Mouse (Mus musculus): ENCODE results near the gene Tnni1. TPM values are rescaled to one million over a fixed set of nuclear protein-coding genes. Genes with fewer than 3 reads are reported as not detected.

The Tnni1 gene
- polyA plus RNA-seq (2017; shearing (Covaris generic)), result not detected

DNA sequence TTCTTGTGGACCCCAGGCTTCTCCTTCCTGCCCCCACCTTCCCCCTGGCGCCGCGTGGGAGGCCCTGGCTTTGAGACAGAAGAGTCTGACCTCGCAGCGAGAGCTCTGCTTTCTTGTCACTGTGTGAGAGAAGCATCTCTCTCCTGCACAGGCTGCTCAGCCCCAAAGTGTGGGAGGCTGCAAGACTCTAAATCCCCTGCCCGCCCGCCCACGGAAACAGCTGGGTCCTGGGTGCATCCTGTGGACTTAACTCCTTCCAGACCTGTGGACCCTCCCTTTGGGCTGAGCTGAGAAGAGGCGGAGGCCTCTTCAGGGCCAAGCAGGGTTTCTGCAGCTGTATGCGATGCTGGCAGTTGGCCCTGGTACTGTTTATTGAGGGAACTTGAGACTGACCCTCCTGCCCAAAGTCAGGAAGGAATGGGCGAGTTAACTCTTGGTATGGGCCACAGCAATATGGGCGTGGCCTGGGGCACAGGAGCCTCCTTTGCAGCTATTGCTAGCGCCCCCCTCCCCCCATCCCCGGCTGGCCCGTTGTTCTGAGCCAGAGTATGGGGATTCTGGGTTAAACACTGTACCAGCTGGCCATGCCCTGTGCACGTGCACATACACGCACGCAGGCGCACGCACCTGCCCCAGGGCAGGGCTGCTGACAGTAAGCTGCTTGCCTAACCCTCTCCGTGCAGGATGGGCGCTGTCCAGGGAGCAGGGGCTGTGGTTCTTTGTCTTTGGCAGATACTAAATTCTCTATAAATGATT, at the start of gene Tnni1:
Gene Tnni1, plus strand, starts transcription at position 655 of the 756 bp plus-strand sequence.

DNA sequence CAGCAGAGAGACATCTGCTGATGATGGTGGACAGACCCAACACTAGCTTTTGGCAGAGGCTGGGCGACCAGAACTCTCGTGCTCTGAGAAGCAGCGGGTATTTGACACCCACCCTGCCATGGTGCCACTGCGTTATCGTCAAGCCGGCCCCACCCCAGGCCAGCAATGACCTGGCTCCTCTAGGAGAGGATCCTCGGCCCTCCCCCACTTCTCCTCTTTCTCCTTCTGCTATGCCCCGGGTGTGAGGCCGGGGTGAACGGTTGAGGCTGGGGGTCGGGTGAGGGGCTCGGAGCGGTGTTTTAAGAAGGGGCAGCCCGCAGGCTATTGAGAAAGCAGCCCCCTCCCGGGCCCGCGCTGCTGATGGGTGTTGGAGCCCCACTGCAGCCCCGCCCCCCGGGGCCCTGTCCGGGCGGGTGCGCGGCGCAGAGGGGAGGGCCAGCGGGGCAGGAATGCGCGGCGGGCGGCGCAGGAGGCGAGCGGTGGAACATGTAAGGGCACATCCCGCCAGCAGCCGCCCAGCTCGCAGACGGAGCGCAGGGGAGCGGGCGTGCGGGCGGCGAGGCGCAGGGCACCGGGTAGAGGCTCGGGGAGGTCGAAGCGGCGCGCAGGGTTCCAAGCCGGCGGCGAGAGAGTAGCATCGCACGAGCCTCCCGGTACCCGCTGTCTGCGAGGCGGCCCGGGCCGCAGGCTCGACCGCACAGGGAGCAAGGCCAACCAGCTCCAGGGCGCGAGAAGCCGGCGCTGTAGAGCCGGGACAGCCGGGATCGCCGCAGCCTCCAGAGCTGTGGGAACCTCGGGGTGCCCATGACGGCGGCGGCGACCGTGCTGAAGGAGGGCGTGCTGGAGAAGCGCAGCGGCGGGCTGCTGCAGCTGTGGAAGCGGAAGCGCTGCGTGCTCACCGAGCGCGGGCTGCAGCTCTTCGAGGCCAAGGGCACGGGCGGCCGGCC, 13.3 kb upstream of the Tnni1 start, which contains the start of gene Phlda3:
Gene Phlda3, plus strand, starts transcription at position 475 of the 947 bp plus-strand sequence.

DNA sequence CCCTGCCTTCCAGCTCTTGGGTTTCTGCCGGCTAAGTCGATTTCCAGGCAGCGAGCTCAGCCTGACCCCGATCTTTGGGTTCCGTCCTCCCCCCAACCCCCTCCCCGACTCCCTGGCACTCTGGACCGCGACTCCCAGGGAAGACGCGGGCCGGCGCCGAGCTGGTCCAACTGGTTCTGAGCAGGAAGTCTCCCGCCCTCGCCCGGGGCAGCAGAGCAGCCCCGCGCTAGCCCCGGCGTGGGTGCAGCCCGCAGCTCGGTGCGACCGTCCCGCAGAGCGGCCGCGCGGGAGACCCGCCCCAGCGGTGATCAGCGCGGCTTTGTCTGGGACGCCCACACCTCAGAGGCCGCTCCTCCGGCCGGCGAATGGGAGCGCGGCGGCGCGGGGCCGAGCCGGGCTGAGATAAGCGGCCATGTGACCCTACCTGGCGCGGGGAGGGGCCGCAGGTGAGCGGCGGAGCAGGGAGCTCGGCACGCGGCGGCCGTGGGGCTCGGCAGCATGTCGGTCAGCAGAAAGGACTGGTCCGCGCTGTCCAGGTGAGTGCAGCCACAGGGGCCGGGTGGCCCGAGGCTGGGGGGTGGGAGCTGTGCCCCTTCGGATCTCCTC, 39.4 kb downstream of the Tnni1 start, which contains the start of gene Lad1:
Gene Lad1, plus strand, starts transcription at position 118 of the 606 bp plus-strand sequence.

DNA sequence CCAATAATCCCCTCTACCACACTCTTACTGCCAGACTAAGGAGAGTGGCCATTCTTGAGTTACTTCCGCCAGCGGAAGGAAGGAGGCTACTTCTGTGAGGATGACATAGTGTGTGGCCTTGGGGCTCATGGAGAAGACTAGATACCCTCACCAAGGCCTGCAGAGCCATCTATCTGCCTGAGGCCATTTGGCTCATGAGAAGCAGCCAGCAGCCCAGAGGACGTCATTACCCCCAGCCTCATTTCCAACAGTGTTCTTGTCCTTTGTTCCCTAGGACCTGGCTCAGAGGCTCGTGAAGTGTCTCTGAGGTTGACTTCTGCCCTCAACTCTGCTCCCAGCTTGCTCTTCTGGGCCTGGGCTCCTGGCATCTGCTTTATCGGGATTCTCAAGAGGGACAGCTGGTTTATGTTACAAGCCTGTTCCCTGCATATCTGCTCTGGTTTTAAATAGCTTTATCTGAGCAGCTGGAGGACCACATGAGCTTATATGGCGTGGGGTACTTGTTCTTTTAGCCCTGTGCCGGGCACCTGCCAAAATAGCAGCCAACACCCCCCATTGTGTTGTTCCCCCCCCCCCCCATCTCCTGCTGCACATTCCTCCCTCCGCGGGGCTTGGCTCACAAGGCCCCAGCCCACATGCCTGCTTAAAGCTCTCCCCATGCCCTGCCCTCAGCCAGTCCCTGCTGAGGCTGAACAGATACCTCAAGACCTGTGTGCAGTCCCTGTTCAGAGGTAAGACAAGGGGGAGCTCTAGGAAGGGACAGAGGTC, 56.7 kb downstream of the Tnni1 start, which contains the start of gene Tnnt2:
Gene Tnnt2, plus strand, starts transcription at position 639 of the 768 bp plus-strand sequence.

Other genes with a start within 250 kb of the Tnni1 start
- gene Nav1, start 172.1 kb upstream of the Tnni1 start, polyA plus RNA-seq (2017; shearing (Covaris generic)), result 1.2 TPM
- 80.6 TPM for gene Csrp1, start 59.4 kb upstream of the Tnni1 start, polyA plus RNA-seq (2017; shearing (Covaris generic))
- 1.6 TPM for gene Phlda3, start 13.3 kb upstream of the Tnni1 start, polyA plus RNA-seq (2017; shearing (Covaris generic))
- gene Lad1, start 39.2 kb downstream of the Tnni1 start, polyA plus RNA-seq (2017; shearing (Covaris generic)), result 11.0 TPM
- 0.18 TPM for gene Tnnt2, start 56.9 kb downstream of the Tnni1 start, polyA plus RNA-seq (2017; shearing (Covaris generic))
- not detected for gene Pkp1, start 139.8 kb downstream of the Tnni1 start, polyA plus RNA-seq (2017; shearing (Covaris generic))
- gene Igfn1, start 226.9 kb downstream of the Tnni1 start, polyA plus RNA-seq (2017; shearing (Covaris generic)), result not detected
- gene Tmem9, start 228.7 kb downstream of the Tnni1 start, polyA plus RNA-seq (2017; shearing (Covaris generic)), result 41.1 TPM